Mouse (Mus musculus) ES-E14 (cell line): ENCODE results near the gene Rap1gds1. TPM values are rescaled to one million over a fixed set of nuclear protein-coding genes. Genes with fewer than 3 reads are reported as not detected.

Experiments used
- DNase-seq: peaks from one replicate; pipeline ENCODE4 v3.0.0-alpha.2; 2013; ENCODE audit warnings: low read depth, low spot score
- H3K27ac ChIP-seq: 2 replicates; pipeline ENCODE4 v1.5.1; 2012; ENCODE audit warnings: low read depth, mild to moderate bottlenecking, low read length, moderate library complexity, mixed read lengths; ENCODE audit not compliant: poor library complexity, insufficient read depth, severe bottlenecking
- H3K36me3 ChIP-seq: 2 replicates; pipeline ENCODE4 v1.6.1; 2012; ENCODE audit warnings: mild to moderate bottlenecking, low read length, moderate library complexity, mixed read lengths; ENCODE audit not compliant: control insufficient read depth, poor library complexity, insufficient read depth, severe bottlenecking
- H3K4me1 ChIP-seq, 2 experiments: fragments of 150-350 bp in 1 of 2; sonication (generic) in 1 of 2; 2 replicates each; pipeline ENCODE4 v1.6.1; 2012; ENCODE audit warnings: low read length in 2 of 2, mild to moderate bottlenecking in 1 of 2, mixed read lengths in 1 of 2; ENCODE audit not compliant: control insufficient read depth in 2 of 2, insufficient read depth in 2 of 2, poor library complexity in 1 of 2
- H3K4me3 ChIP-seq, 2 experiments: fragments of 150-350 bp in 1 of 2; sonication (generic) in 1 of 2; 2 replicates each; pipeline ENCODE4 v1.5.1; 2012; ENCODE audit warnings: low read length in 2 of 2, low read depth in 1 of 2, mild to moderate bottlenecking in 1 of 2, mixed read lengths in 1 of 2; ENCODE audit not compliant: insufficient read depth in 1 of 2, poor library complexity in 1 of 2, severe bottlenecking in 1 of 2
- H3K9ac ChIP-seq: 2 replicates; pipeline ENCODE4 v1.6.1; 2012; ENCODE audit warnings: low read depth, mild to moderate bottlenecking, low read length, mixed read lengths; ENCODE audit not compliant: poor library complexity, insufficient read depth, severe bottlenecking
- H3K9me3 ChIP-seq: fragments of 150-350 bp; sonication (generic); 2 replicates; pipeline ENCODE4 v1.6.1; 2012; ENCODE audit warnings: low read depth, mild to moderate bottlenecking, low read length; ENCODE audit not compliant: control insufficient read depth, insufficient read depth
- CHD2 ChIP-seq: IDR thresholded peaks from 2 replicates; pipeline ENCODE4 v1.6.1; 2014; ENCODE audit warnings: mild to moderate bottlenecking, low read depth, low read length, inconsistent platforms
- HCFC1 ChIP-seq: IDR thresholded peaks from 2 replicates; pipeline ENCODE4 v1.6.1; 2012; ENCODE audit warnings: low read length, inconsistent platforms, borderline replicate concordance; ENCODE audit not compliant: insufficient read depth
- MAFK ChIP-seq: IDR thresholded peaks from 2 replicates; pipeline ENCODE4 v1.6.1; 2014; ENCODE audit warnings: mild to moderate bottlenecking, low read depth, low read length, inconsistent platforms; ENCODE audit not compliant: insufficient read depth
- ZC3H11A ChIP-seq: IDR thresholded peaks from 2 replicates; pipeline ENCODE4 v1.6.1; 2012; ENCODE audit warnings: low read depth, mild to moderate bottlenecking, inconsistent platforms, low read length, borderline replicate concordance
- ZNF384 ChIP-seq: IDR thresholded peaks from 2 replicates; pipeline ENCODE4 v1.6.1; 2012; ENCODE audit warnings: low read depth, low read length, inconsistent platforms
- in situ Hi-C, 2 experiments: fragments of 600-800 bp; cut with MboI; formaldehyde crosslinking; loops; one replicate each; pipeline ENCODE4 v1.15.1; 2025; ENCODE audit warnings: low sequenced_read_pairs in 2 of 2, inconsistent platforms in 1 of 2; ENCODE audit not compliant: unreplicated experiment in 2 of 2
- total RNA-seq: library from RNA; depleted of rRNA; stranded (reverse); fragments of 300-350 nt; gene quantifications from 2 replicates; pipeline ENCODE4 v1.2.3, GENCODE M21; 2012

Gene Rap1gds1
- total RNA-seq, 1 experiment: 21.9 TPM

DNA sequence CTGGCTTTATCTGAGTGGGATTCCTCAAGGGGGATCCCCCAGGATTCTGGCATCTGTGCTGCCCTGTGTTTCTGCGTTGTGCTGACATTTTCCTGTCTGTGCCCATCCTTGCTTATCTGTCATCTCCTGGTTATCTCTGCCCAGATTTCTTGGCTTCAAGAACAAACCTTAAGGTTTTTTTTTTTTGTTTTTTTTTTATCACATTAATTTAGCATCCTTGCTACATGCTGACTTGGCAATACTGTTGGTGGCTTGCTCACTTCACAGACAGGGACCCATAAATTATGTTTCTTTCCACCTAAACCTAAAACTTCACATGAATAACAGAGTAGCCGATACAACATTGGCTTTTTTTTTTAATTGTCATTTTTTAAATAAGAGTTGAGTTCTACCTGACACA is 36.9 kb upstream of the Rap1gds1 start:
- Histone ChIP-seq H3K4me3 (no peak overlapping the region), H3K27ac (no peak overlapping the region), H3K4me1 (no peaks in the 10 kb centered on the region), H3K9ac (no peak overlapping the region), H3K9me3 (no peaks in the 10 kb centered on the region), H3K36me3 (no peaks in the 10 kb centered on the region)
- no peak for TF ChIP-seq HCFC1
- TF ChIP-seq CHD2: no peak
- TF ChIP-seq ZC3H11A: no peak
- no peak for TF ChIP-seq MAFK
- TF ChIP-seq ZNF384: no peak
- in situ Hi-C loops: no loop called here
- no peak for DNase-seq

DNA sequence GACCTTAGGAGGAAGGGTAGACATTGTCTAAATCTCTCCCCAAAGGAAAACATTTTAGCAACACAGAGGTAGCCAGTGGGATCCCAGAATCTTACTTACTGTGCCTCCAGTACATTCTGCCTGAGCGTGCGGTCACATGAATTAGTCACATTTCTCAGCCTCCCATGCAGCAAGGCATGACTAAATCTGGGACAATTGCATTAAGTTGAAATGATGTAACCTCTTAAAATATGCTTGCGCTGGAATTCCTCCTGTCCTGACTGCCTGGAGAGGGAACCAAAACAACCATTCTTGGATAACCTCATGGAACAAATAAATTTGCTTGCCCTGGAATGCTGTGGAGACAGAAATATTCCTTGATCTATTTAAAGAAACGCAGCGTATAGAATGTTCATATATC is 33.2 kb upstream of the Rap1gds1 start:
- no peak overlapping the region for H3K9ac ChIP-seq
- no peaks in the 10 kb centered on the region for H3K36me3 ChIP-seq
- TF ChIP-seq ZNF384 (no peak), MAFK (no peak), ZC3H11A (no peak), HCFC1 (no peak), CHD2 (no peak)
- no peaks in the 10 kb centered on the region for H3K4me1 ChIP-seq
- no peaks in the 10 kb centered on the region for H3K9me3 ChIP-seq
- no peak overlapping the region for H3K27ac ChIP-seq
- DNase-seq: no peak
- H3K4me3 ChIP-seq: no peak overlapping the region
- in situ Hi-C loops: no loop called here

DNA sequence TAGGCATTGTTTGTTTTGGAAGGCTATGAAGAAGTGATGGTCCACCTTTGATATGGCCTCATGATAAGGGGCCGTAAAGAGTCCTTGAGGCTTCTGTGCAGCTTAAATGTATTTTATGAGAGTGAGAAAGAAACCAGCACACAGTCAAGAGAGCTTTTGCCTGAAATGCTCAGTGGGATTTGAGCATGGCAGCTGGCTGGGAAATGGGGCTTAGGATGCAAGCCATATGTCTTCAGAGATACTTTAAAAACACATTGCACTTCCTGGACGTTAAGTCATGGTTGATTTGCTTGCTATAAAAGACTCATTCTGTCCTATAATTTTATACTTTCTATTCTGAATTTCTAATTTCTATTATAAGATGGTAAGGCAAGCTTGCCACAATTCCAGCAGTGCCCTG is 28.9 kb upstream of the Rap1gds1 start:
- Histone ChIP-seq H3K27ac (no peak overlapping the region), H3K9ac (no peak overlapping the region), H3K9me3 (no peaks in the 10 kb centered on the region), H3K36me3 (no peaks in the 10 kb centered on the region), H3K4me3 (no peak overlapping the region), H3K4me1 (no peaks in the 10 kb centered on the region)
- in situ Hi-C loops: no loop called here
- no peak for DNase-seq
- TF ChIP-seq HCFC1 (no peak), CHD2 (no peak), ZC3H11A (no peak), MAFK (no peak), ZNF384 (no peak)

DNA sequence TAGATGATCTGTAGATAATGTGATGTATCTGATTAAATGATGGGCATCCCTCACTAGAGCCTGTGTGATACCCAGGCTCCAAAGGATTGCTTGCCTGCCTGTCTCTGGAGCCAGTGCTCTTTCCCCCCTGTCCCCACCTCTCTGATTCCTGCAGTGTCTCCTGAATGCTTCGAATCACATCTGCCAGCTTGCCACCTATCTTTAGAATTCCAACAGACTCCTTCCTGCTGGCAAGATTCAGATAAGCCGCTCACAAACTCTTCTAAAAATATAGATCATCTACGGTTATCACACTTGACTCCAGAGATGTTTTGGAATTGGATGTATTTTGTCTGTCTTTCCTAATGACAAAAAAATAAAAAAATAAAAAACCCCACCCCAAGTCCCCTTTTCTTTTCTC is 28.3 kb upstream of the Rap1gds1 start:
- no peaks in the 10 kb centered on the region for H3K36me3 ChIP-seq
- DNase-seq: no peak
- no peaks in the 10 kb centered on the region for H3K4me1 ChIP-seq
- H3K27ac ChIP-seq: no peak overlapping the region
- in situ Hi-C loops: no loop called here
- TF ChIP-seq HCFC1: no peak
- no peak for TF ChIP-seq ZNF384
- no peak for TF ChIP-seq ZC3H11A
- TF ChIP-seq MAFK: no peak
- TF ChIP-seq CHD2: no peak
- H3K9me3 ChIP-seq: no peaks in the 10 kb centered on the region
- H3K9ac ChIP-seq: no peak overlapping the region
- H3K4me3 ChIP-seq: no peak overlapping the region

DNA sequence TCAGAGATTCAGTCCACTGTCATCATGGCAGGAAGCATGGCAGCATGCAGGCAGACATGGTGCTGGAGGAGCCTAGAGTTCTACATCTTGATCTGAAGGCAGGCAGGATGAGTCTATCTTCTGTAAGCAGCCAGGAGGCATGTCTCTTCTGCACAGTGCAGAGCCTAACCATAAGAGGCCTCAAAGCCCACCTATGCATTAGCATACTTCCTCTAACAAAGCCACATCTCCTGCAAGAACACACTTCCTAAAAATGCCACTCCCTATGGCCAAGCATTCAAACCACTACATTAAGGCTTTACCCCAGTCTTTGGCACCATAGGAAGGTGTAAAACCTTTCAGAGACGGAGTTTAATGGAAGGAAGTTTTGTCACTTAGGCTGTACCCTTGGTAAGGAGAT is 26.9 kb upstream of the Rap1gds1 start:
- no peaks in the 10 kb centered on the region for H3K9me3 ChIP-seq
- no peak overlapping the region for H3K27ac ChIP-seq
- no peak overlapping the region for H3K9ac ChIP-seq
- no peaks in the 10 kb centered on the region for H3K4me1 ChIP-seq
- no peaks in the 10 kb centered on the region for H3K36me3 ChIP-seq
- no peak overlapping the region for H3K4me3 ChIP-seq
- in situ Hi-C loops: no loop called here
- no peak for TF ChIP-seq ZC3H11A
- TF ChIP-seq CHD2: no peak
- TF ChIP-seq ZNF384: no peak
- no peak for TF ChIP-seq HCFC1
- no peak for TF ChIP-seq MAFK
- DNase-seq: no peak
